Mouse (Mus musculus) B cell, adult (primary cell): ENCODE measurements around the gene Gm45837. TPM values are rescaled to one million over a fixed set of nuclear protein-coding genes. Genes with fewer than 3 reads are reported as not detected.

ENCODE experiments used
- total RNA-seq: library from RNA; stranded (reverse); gene quantifications from 4 replicates; pipeline ENCODE4 v1.2.4, GENCODE M21; 2023; ENCODE audit not compliant: inconsistent age

Gm45837 gene
- 23.3 to 32.7 TPM (median 24.4 TPM) in 4 replicates for total RNA-seq

DNA sequence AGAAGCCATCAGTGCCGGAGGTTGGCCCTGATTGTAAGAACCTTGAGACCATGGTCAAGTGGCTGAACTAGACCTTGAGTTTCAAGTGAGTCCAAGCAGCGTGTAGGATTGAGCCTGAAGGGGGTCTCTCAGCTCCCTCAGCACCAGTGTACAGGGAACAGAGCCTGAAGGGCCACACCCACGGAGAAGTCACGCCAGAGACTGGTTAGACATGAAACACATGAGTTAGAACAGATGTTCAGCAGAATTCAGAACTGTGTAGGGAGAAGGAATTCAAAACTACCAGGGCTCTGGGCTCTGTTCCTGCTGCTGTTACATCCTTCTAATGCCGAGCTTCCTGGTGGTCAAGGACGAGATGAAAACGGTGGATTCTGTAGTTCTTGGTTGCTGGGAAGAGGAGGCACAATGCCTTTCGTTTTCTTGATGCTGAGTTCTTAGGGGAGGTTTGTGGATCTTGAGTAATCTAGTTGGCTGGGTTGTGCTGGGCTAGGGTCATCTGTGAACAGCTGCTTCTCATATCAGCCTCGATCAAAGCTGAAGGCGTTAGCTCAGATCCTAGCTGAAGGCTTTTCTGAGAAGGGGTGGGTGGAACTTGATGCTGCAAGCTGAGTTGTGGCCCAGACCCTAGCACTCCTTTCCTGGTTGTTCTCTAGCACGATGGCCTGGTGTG, at the start of gene Gm45837:
TSS of gene Gm45837 (plus strand) at position 620 of the 670 bp plus-strand sequence.

DNA sequence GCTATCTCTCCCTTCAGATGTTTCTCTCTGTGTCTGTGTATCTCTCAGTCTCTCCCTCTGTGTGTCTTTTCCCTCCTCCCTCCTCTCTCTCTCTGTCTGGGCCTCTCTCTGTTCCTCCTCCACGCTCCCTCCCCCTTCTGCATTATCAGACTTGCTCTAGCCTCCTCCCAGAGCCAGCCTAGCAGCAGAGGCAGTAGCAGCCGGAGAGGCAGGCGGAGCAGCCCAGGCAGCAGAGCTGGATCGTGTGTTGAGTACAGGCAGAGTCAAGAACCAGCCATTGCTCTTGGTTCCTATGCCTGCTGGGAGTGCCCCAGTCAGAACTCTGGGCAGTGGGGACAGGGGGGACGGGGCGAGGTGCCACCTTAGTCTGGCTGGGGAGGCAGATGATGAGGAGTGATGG, 10.8 kb downstream of the Gm45837 start, which contains the start of gene Pde2a:
TSS of gene Pde2a (plus strand) at position 163 of the 400 bp plus-strand sequence.

Other genes starting within 250 kb of the Gm45837 start
- 137 to 179 TPM (median 162 TPM) in 4 replicates for gene Atg16l2, start 108.6 kb upstream of the Gm45837 start, total RNA-seq
- 33.3 to 40.8 TPM (median 33.9 TPM) in 4 replicates for gene Stard10, start 93.8 kb upstream of the Gm45837 start, total RNA-seq
- 462 to 505 TPM (median 494 TPM) in 4 replicates for gene Arap1, start 62.8 kb upstream of the Gm45837 start, total RNA-seq
- gene Pde2a, start 10.8 kb downstream of the Gm45837 start, total RNA-seq, result 43.9 to 64.3 TPM (median 56.8 TPM) in 4 replicates
- gene Art2b, start 174.7 kb downstream of the Gm45837 start, total RNA-seq, result not detected in 4 replicates